Mouse (Mus musculus) cerebellum, postnatal 14 days (tissue): ENCODE results near the gene Naa15.

ENCODE experiments used
- DNase-seq, 2 experiments: peaks; one replicate each; pipeline ENCODE4 v3.0.0; 2021; ENCODE audit warnings: mixed read lengths in 2 of 2

The Naa15 gene

DNA sequence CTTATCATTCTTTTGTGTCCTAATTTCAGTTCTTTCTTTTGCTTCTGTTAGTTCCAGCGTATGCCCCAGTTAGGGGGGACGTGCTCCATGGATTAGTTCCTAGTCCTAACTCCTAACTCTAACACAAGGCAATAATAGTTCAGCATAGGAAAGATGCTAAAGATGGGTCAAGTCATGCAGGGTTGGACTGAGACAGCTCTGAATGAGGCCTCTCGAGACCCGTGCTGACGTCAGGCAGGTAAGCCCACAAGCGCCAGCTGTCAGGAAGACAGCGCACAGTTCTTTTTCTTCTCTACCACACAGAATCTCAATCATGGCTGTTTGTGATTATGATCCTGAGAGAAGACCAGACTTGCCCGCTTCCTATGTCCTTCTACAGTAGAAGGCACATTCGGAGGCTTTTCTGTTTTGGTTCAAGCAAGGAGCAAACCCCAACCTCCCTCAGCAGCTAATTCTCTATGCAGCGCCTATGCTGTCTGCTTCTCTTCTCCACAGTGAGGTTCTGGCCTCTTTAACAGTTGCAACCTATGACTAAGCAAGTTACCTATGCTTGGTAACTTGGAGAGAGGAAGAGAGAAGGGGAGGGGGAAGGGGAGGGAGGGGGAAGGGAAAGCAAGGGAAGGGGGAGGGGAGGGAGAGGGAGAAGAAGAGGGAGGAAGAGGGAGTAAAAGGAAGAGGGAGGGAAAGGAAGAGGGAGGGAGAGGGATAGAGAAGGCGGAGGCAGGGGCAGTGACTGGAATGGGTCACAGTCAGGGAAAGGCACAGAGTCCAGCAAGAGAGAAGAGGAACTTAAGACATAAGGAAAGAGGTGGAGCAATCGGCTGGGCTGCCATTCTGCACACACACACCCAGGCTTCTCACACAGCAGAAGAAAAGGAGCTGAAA lies 103.2 kb downstream of the Naa15 start:
- no peak for DNase-seq

DNA sequence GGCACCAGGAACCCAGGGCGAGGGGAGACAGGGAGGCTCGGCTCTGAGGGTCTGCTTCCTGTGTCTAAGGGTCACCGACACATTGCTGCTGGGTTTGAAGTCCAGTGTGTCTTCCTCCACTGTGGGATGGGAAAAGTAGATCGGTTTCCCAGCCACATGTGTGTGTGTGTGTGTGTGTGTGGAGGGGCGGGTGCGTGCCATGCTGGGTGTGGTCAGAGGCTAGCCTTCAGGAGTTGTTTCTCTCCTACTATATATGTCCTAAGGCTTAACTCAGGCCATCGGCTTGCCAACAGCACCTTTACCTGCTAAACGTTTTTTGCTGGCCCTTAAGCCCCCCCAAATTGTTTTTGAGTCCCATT lies 103.8 kb downstream of the Naa15 start:
- DNase-seq: no peak

DNA sequence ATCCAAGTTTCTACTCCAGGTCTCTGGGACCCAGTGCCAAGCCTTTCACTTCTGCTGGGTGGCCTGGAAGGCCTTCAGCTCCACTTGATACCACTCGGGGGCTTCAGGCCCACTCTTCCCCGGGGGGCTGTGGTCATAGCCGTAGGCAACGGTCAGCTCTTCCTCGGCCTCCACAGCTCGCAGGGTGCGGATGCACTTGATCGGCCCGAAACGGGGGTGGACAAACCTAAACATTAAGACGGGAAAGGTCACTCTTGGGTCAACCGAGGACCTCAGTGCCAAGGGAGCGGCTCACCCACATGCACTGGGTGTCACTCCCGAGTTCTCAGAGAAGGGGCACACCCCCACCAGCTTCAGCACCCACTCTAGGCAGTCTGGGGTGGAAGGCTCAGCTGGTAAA lies 106.3 kb downstream of the Naa15 start:
- no peak for DNase-seq

DNA sequence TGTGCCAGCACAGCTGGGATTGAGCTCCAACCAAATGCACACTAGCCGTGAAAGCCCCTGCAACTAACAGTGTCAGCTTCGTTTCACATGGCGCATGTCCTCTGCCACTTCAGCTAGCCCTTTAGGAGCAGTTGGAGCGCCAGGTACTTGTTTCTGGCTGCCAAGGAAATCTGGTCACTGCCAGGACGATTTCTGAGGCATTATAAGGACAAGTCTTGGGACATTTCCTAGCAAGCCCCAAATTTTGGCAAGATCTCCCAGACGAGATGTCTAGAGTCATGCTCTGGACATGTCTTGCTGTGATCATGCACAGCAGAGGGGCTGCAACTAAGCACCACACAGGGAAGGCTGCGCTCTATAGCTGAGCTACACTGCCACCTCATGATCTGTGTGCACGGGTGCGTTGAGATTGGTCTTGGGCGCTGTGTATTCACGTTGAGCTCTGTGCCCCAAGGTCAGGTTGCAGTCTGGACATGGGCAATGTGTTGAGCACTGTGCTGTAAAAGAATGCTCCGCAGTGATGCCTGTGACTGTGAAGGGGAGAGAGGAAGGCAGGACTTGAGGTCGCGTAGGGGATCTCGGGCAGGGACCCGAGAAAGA lies 110.3 kb downstream of the Naa15 start:
- peak; percentile 75 to 80 for DNase-seq
